Mouse (Mus musculus) bone marrow macrophage, adult 2 months (primary cell): ENCODE measurements around the gene Txlna. TPM values are rescaled to one million over a fixed set of nuclear protein-coding genes. Genes with fewer than 3 reads are reported as not detected.

Source experiments
- H3K27ac ChIP-seq: 2 replicates; pipeline ENCODE4 v1.5.1; 2012; ENCODE audit warnings: low read depth, low read length; ENCODE audit not compliant: insufficient read depth
- H3K4me1 ChIP-seq: 2 replicates; pipeline ENCODE4 v1.6.1; 2012; ENCODE audit warnings: low read length; ENCODE audit not compliant: control insufficient read depth, insufficient read depth
- H3K4me3 ChIP-seq: 2 replicates; pipeline ENCODE4 v1.5.1; 2012; ENCODE audit warnings: mild to moderate bottlenecking, low read length, moderate library complexity; ENCODE audit not compliant: insufficient read depth
- CTCF ChIP-seq: IDR thresholded peaks from 2 replicates; pipeline ENCODE4 v1.5.1; 2012; ENCODE audit warnings: low read depth, mild to moderate bottlenecking, low read length, moderate library complexity
- POLR2A ChIP-seq: IDR thresholded peaks from 2 replicates; pipeline ENCODE4 v1.6.1; 2012; ENCODE audit warnings: mild to moderate bottlenecking, low read depth, low read length, borderline replicate concordance
- polyA plus RNA-seq: library from polyadenylated mRNA; stranded (reverse); fragments of >200 nt; gene quantifications from 2 replicates; pipeline ENCODE4 v1.2.4, GENCODE M21; 2012; ENCODE audit not compliant: missing spikeins, insufficient read depth, insufficient read length

Gene Txlna
- polyA plus RNA-seq, 1 experiment = 39.8 TPM

- Histone ChIP-seq H3K4me1 (peaks cover 36% of the 10 kb centered on the region), H3K27ac (peak overlapping the region; percentile 46), H3K4me3 (no peak overlapping the region)
- no peak for TF ChIP-seq POLR2A
- TF ChIP-seq CTCF = no peak
Observed at GRCm38 (mm10) chr4:129577688-129578087, 63.2 kb downstream of the Txlna start.

GRCm38 (mm10) chr4:129576863-129577491 lies 63.9 kb downstream of the Txlna start:
- TF ChIP-seq CTCF = peak; percentile 62
- TF ChIP-seq POLR2A = no peak
- H3K4me3 ChIP-seq = no peak overlapping the region
- H3K4me1 ChIP-seq = peaks cover 36% of the 10 kb centered on the region
- H3K27ac ChIP-seq = no peak overlapping the region

Other genes with a start within 250 kb of the Txlna start
- not detected in 2 replicates for gene Zbtb8b, start 200.2 kb downstream of the Txlna start, polyA plus RNA-seq
- gene Bsdc1, start 179.5 kb downstream of the Txlna start, polyA plus RNA-seq = 37.3 and 42.3 TPM in 2 replicates
- gene Tssk3, start 150.0 kb downstream of the Txlna start, polyA plus RNA-seq = not detected in 2 replicates
- gene Fam229a, start 149.9 kb downstream of the Txlna start, polyA plus RNA-seq = not detected in 2 replicates
- 157 and 166 TPM in 2 replicates for gene Marcksl1, start 127.5 kb downstream of the Txlna start, polyA plus RNA-seq
- 75.2 and 83.9 TPM in 2 replicates for gene Hdac1, start 98.4 kb downstream of the Txlna start, polyA plus RNA-seq
- 0.68 TPM in 1 of 2 replicates, not detected in the other for gene Lck, start 67.4 kb downstream of the Txlna start, polyA plus RNA-seq
- gene Fam167b, start 62.5 kb downstream of the Txlna start, polyA plus RNA-seq = 1.2 and 2.6 TPM in 2 replicates
- 105 and 119 TPM in 2 replicates for gene Eif3i, start 40.4 kb downstream of the Txlna start, polyA plus RNA-seq
- gene Tmem234, start 40.4 kb downstream of the Txlna start, polyA plus RNA-seq = 137 and 140 TPM in 2 replicates
- gene Dcdc2b, start 26.8 kb downstream of the Txlna start, polyA plus RNA-seq = 1.8 and 2.3 TPM in 2 replicates
- 13.6 and 14.0 TPM in 2 replicates for gene Iqcc, start 22.0 kb downstream of the Txlna start, polyA plus RNA-seq
- 39.0 and 42.3 TPM in 2 replicates for gene Ccdc28b, start 17.1 kb downstream of the Txlna start, polyA plus RNA-seq
- gene Kpna6, start 31.7 kb upstream of the Txlna start, polyA plus RNA-seq = 35.1 and 42.0 TPM in 2 replicates
- gene Tmem39b, start 55.8 kb upstream of the Txlna start, polyA plus RNA-seq = 10.7 and 12.8 TPM in 2 replicates
- gene Khdrbs1, start 101.2 kb upstream of the Txlna start, polyA plus RNA-seq = 67.0 and 67.1 TPM in 2 replicates
- gene Ptp4a2, start 170.2 kb upstream of the Txlna start, polyA plus RNA-seq = 365 TPM in 2 replicates